Mouse (Mus musculus) thymus, postnatal 10 days (tissue): ENCODE results near the gene C1ql4.
"Not testable (repeated sequence)": the region's sequence is repeated elsewhere in the genome, so short reads cannot be mapped to it uniquely, and the experiment has no call there.

ENCODE experiments used
- DNase-seq, 2 experiments: peaks; one replicate each; pipeline ENCODE4 v3.0.0; 2021; ENCODE audit warnings: low spot score in 2 of 2

Gene C1ql4

GRCm38 (mm10) chr15:99074600-99075333, 12.8 kb downstream of the C1ql4 start:
- DNase-seq, result peak; percentile 93 to 95

GRCm38 (mm10) chr15:99074019-99074599, 13.5 kb downstream of the C1ql4 start, which contains the start of gene Troap:
TSS of gene Troap (plus strand) at chr15:99074575.
- no peak for DNase-seq

GRCm38 (mm10) chr15:99071988-99072387, 15.6 kb downstream of the C1ql4 start:
- no peak for DNase-seq

- DNase-seq, result no peak
These were observed 22.0 kb downstream of the C1ql4 start for GRCm38 (mm10) chr15:99065557-99066165.

- peak; percentile 37 to 68 for DNase-seq
These were observed 31.3 kb downstream of the C1ql4 start for GRCm38 (mm10) chr15:99056332-99056731.

GRCm38 (mm10) chr15:99055511-99055961, 32.1 kb downstream of the C1ql4 start:
- DNase-seq, result no peak

- no peak for DNase-seq
These were observed 32.6 kb downstream of the C1ql4 start, which contains the start of gene Prph for GRCm38 (mm10) chr15:99055040-99055439. TSS of gene Prph (plus strand) at chr15:99055174.

GRCm38 (mm10) chr15:99053373-99053772, 34.2 kb downstream of the C1ql4 start:
- DNase-seq, result no peak

- DNase-seq, result peak in 1 of 2 experiments; percentile 50
These were observed 38.0 kb downstream of the C1ql4 start for GRCm38 (mm10) chr15:99049473-99050253.

GRCm38 (mm10) chr15:99045734-99046133, 41.9 kb downstream of the C1ql4 start:
- not testable (repeated sequence) for DNase-seq

- no peak for DNase-seq
These were observed 42.8 kb downstream of the C1ql4 start for GRCm38 (mm10) chr15:99044854-99045253.

GRCm38 (mm10) chr15:99042334-99042733, 45.3 kb downstream of the C1ql4 start:
- no peak for DNase-seq

GRCm38 (mm10) chr15:99040920-99041856, 46.4 kb downstream of the C1ql4 start:
- DNase-seq, result no peak

- DNase-seq, result no peak
These were observed 47.4 kb downstream of the C1ql4 start for GRCm38 (mm10) chr15:99039996-99040919.

GRCm38 (mm10) chr15:99039306-99039705, 48.3 kb downstream of the C1ql4 start:
- DNase-seq, result no peak

GRCm38 (mm10) chr15:99038797-99039196, 48.8 kb downstream of the C1ql4 start:
- no peak for DNase-seq

- no peak for DNase-seq
These were observed 49.6 kb downstream of the C1ql4 start for GRCm38 (mm10) chr15:99038025-99038424.

GRCm38 (mm10) chr15:99036249-99036905, 51.2 kb downstream of the C1ql4 start:
- DNase-seq, result no peak

- DNase-seq, result no peak
These were observed 52.2 kb downstream of the C1ql4 start for GRCm38 (mm10) chr15:99035431-99035830.
